Mouse (Mus musculus) hindbrain, embryonic 15.5 days (tissue): ENCODE data around the gene Stox1. TPM values are rescaled to one million over a fixed set of nuclear protein-coding genes. Genes with fewer than 3 reads are reported as not detected.

Experiments used
- ATAC-seq: fragments of 200-750 bp; cut with Nextera tagmentation; 2 replicates; pipeline ENCODE4 v1.8.0; 2017; ENCODE audit warnings: low read depth, moderate number of reproducible peaks, moderate TSS enrichment; ENCODE audit not compliant: low FRiP score
- H3K27ac ChIP-seq: fragments of 300-500 bp; sonication (generic); replicated peaks from 2 replicates; pipeline ENCODE4 v1.5.1; 2015; ENCODE audit warnings: mild to moderate bottlenecking, inconsistent platforms
- H3K27me3 ChIP-seq: fragments of 300-500 bp; sonication (generic); 2 replicates; pipeline ENCODE4 v1.6.1; 2015; ENCODE audit warnings: control low read depth, inconsistent platforms
- H3K36me3 ChIP-seq: fragments of 300-500 bp; sonication (generic); 2 replicates; pipeline ENCODE4 v1.6.1; 2015; ENCODE audit warnings: control low read depth, inconsistent platforms
- H3K4me1 ChIP-seq: fragments of 300-500 bp; sonication (generic); replicated peaks from 2 replicates; pipeline ENCODE4 v1.6.1; 2015; ENCODE audit warnings: control low read depth, inconsistent platforms
- H3K4me2 ChIP-seq: fragments of 300-500 bp; sonication (generic); 2 replicates; pipeline ENCODE4 v1.6.1; 2015; ENCODE audit warnings: moderate library complexity, mild to moderate bottlenecking, inconsistent platforms
- H3K4me3 ChIP-seq: fragments of 300-500 bp; sonication (generic); 2 replicates; pipeline ENCODE4 v1.5.1; 2015; ENCODE audit warnings: mild to moderate bottlenecking, inconsistent platforms
- H3K9ac ChIP-seq: fragments of 300-500 bp; sonication (generic); 2 replicates; pipeline ENCODE4 v1.6.1; 2015; ENCODE audit warnings: inconsistent platforms
- H3K9me3 ChIP-seq: fragments of 300-500 bp; sonication (generic); 2 replicates; pipeline ENCODE4 v1.6.1; 2016; ENCODE audit warnings: control low read depth, inconsistent platforms
- WGBS: fragments of 180-500 bp; shearing (Covaris S2); methylation state at CpG from one replicate; pipeline ENCODE4 v1.1.7; 2015; 5-methylcytosine and 5-hydroxymethylcytosine counted together
- microRNA-seq: library from miRNA; unstranded; fragments of <30 nt; microRNA quantifications from one replicate; pipeline ENCODE4, GENCODE M21; 2016
- polyA plus RNA-seq: library from polyadenylated mRNA; unstranded; fragments of >200 nt; fragmentation: Nextera tagmentation; extraction: Ambion mirVana; gene quantifications from 2 replicates; pipeline ENCODE4 v1.2.1, GENCODE M21; 2015

Gene Stox1
- polyA plus RNA-seq, 1 experiment from 2014 or later, result 3.6 TPM

- Histone ChIP-seq H3K4me1 (no peaks in the 10 kb centered on the region), H3K9me3 (no peaks in the 10 kb centered on the region), H3K27me3 (no peaks in the 10 kb centered on the region), H3K4me2 (no peak overlapping the region), H3K9ac (no peak overlapping the region), H3K27ac (no peak overlapping the region), H3K4me3 (no peak overlapping the region), H3K36me3 (no peaks in the 10 kb centered on the region)
- no peak for ATAC-seq
- WGBS, result 91% methylated on average over 10 of the region's 10 CpGs
Measured at GRCm38 (mm10) chr10:62664171-62664570, 61.8 kb downstream of the Stox1 start.

- Histone ChIP-seq H3K36me3 (no peaks in the 10 kb centered on the region), H3K27ac (no peak overlapping the region), H3K4me1 (0 out of 2 replicates have a peak, but pooled peaks cover 6% of the 10 kb centered on the region), H3K27me3 (no peaks in the 10 kb centered on the region), H3K4me2 (no peak overlapping the region), H3K9me3 (no peaks in the 10 kb centered on the region), H3K9ac (no peak overlapping the region), H3K4me3 (no peak overlapping the region)
- WGBS, result 89% methylated on average over 7 of the region's 7 CpGs
- no peak for ATAC-seq
Measured at GRCm38 (mm10) chr10:62656711-62657110, 69.2 kb downstream of the Stox1 start.

GRCm38 (mm10) chr10:62651961-62652360 is 74.0 kb downstream of the Stox1 start:
- Histone ChIP-seq H3K4me2 (peak overlapping the region; percentile 80), H3K4me1 (peaks cover 21% of the 10 kb centered on the region), H3K9ac (peak overlapping the region; percentile 40), H3K27me3 (no peaks in the 10 kb centered on the region), H3K36me3 (no peaks in the 10 kb centered on the region), H3K4me3 (peak overlapping the region; percentile 99), H3K9me3 (no peaks in the 10 kb centered on the region), H3K27ac (peak overlapping the region; percentile 97)
- 18% methylated on average over 3 of the region's 3 CpGs for WGBS
- ATAC-seq, result no peak

GRCm38 (mm10) chr10:62650881-62651810 is 74.8 kb downstream of the Stox1 start, which contains the start of gene Ddx50:
Ddx50 (minus strand) TSS chr10:62651218.
- H3K9ac ChIP-seq, result peak within 1 kb of the TSS; percentile 96
- WGBS, result under 1% methylated on average over 80 of the region's 89 CpGs
- ATAC-seq, result peak; percentile 100

GRCm38 (mm10) chr10:62650358-62650782 is 75.6 kb downstream of the Stox1 start:
- H3K4me3 ChIP-seq, result peak overlapping the region; percentile 99
- WGBS, result under 1% methylated on average over 17 of the region's 17 CpGs
- H3K9me3 ChIP-seq, result no peaks in the 10 kb centered on the region
- peaks cover 26% of the 10 kb centered on the region for H3K4me1 ChIP-seq
- H3K27ac ChIP-seq, result peak overlapping the region; percentile 97
- H3K27me3 ChIP-seq, result no peaks in the 10 kb centered on the region
- peak overlapping the region; percentile 80 for H3K4me2 ChIP-seq
- peaks cover 10% of the 10 kb centered on the region for H3K36me3 ChIP-seq
- H3K9ac ChIP-seq, result peak overlapping the region; percentile 96
- no peak for ATAC-seq

More at GRCm38 (mm10) chr10:62650881-62651810, 74.8 kb downstream of the Stox1 start, which contains the start of gene Ddx50:
- peaks cover 7% of the 10 kb centered on the region for H3K36me3 ChIP-seq
- H3K4me2 ChIP-seq, result peak within 1 kb of the TSS; percentile 80
- H3K27me3 ChIP-seq, result no peaks in the 10 kb centered on the region
- H3K9me3 ChIP-seq, result no peaks in the 10 kb centered on the region
- H3K27ac ChIP-seq, result peak within 1 kb of the TSS; percentile 97
- H3K4me3 ChIP-seq, result peak within 1 kb of the TSS; percentile 99
- H3K4me1 ChIP-seq, result peaks cover 26% of the 10 kb centered on the region

Small RNA genes lying within 50 kb of the gene (microRNA-seq; reads per million reads assigned to microRNA genes)
- gene Mir7215, result not detected

Other genes with a start within 250 kb of the Stox1 start
- 53.9 and 57.2 TPM in 2 replicates for gene Vps26a, start 239.3 kb downstream of the Stox1 start, polyA plus RNA-seq
- gene Srgn, start 198.7 kb downstream of the Stox1 start, polyA plus RNA-seq, result 10.1 and 11.5 TPM in 2 replicates
- gene Kif1bp, start 147.7 kb downstream of the Stox1 start, polyA plus RNA-seq, result 73.3 and 77.9 TPM in 2 replicates
- 12.4 and 12.9 TPM in 2 replicates for gene Ddx21, start 123.8 kb downstream of the Stox1 start, polyA plus RNA-seq
- 82.8 and 83.0 TPM in 2 replicates for gene Ddx50, start 74.9 kb downstream of the Stox1 start, polyA plus RNA-seq
- gene Ccar1, start 66.2 kb upstream of the Stox1 start, polyA plus RNA-seq, result 91.2 and 92.2 TPM in 2 replicates
- 35.1 and 37.7 TPM in 2 replicates for gene Tet1, start 182.9 kb upstream of the Stox1 start, polyA plus RNA-seq
- 13.7 and 16.1 TPM in 2 replicates for gene Slc25a16, start 194.5 kb upstream of the Stox1 start, polyA plus RNA-seq
- gene Dna2, start 220.9 kb upstream of the Stox1 start, polyA plus RNA-seq, result 3.6 and 4.0 TPM in 2 replicates